15 mouse cellular contexts compared by ENCODE assay signal in genomic region chr11:86353586-86353985, GRCm38 (mm10).
"Had no signal": no experiment of that assay in that cellular context is flagged by ENCODE, and none has a peak within 500 bp of the region (broad histone marks: within the 10 kb centered on the region; RNA-seq: fewer than 3 reads in every experiment).

No protein-coding gene starts in this region.

- H3K9me3 ChIP-seq: limb, embryonic 12.5 days; liver, embryonic 13.5 days; midbrain, embryonic 10.5 days; neural tube, embryonic 15.5 days had no signal

- H3K4me3 ChIP-seq: limb, embryonic 12.5 days; liver, embryonic 13.5 days; midbrain, embryonic 10.5 days; neural tube, embryonic 15.5 days had no signal

- ATAC-seq: intestine, embryonic 16.5 days; midbrain, embryonic 16.5 days had no signal

- H3K27ac ChIP-seq: limb, embryonic 12.5 days; midbrain, embryonic 10.5 days; neural tube, embryonic 15.5 days had no signal

- DNase-seq: kidney, postnatal 25 days; layer of hippocampus, adult 9-11 months; liver, embryonic 13.5 days; lung, embryonic 14.5 days; lung, postnatal 10 days; lung, postnatal 4 days; right cerebral cortex, adult 18-20 months; right cerebral cortex, postnatal 25 days; thymus, adult 18-20 months; thymus, postnatal 14 days had no signal

- H3K4me2 ChIP-seq: limb, embryonic 12.5 days; lung, embryonic 14.5 days; neural tube, embryonic 15.5 days had no signal

- H3K27me3 ChIP-seq: limb, embryonic 12.5 days; liver, embryonic 13.5 days; neural tube, embryonic 15.5 days had no signal

- H3K9ac ChIP-seq: limb, embryonic 12.5 days; lung, embryonic 14.5 days; neural tube, embryonic 15.5 days had no signal

- H3K36me3 ChIP-seq: neural tube, embryonic 15.5 days had no signal
